ENCODE assay signal across 44 mouse cellular contexts in genomic region chr6:42742303-42742702, GRCm38 (mm10). TPM values are rescaled to one million over a fixed set of nuclear protein-coding genes. Genes with fewer than 3 reads are reported as not detected.
"Had no signal": no experiment of that assay in that cellular context is flagged by ENCODE, and none has a peak within 500 bp of the region (broad histone marks: within the 10 kb centered on the region; RNA-seq: fewer than 3 reads in every experiment).

No protein-coding gene starts in this region.

- ATAC-seq: forebrain, postnatal 0 days; hindbrain, postnatal 0 days; intestine, embryonic 16.5 days; liver, embryonic 12.5 days had no signal

- DNase-seq: forebrain, postnatal 0 days; gastrocnemius, postnatal 14 days; gastrocnemius, postnatal 36 days; heart, adult 11 months; heart, adult 2 months; heart, postnatal 14 days; heart, postnatal 36 days; kidney, adult 11 months; kidney, adult 2 months; kidney, adult 9 months; kidney, postnatal 14 days; kidney, postnatal 36 days; layer of hippocampus, adult 9-11 months; layer of hippocampus, postnatal 36 days; left cerebral cortex, postnatal 4 days had no signal

RNA-seq across cellular contexts. Expression of gene Olfr453, which starts 3.1 kb away (rescaled TPM):
- total RNA-seq: forebrain, postnatal 0 days; gastrocnemius, adult 18-20 months; gastrocnemius, adult 8-10 months; gastrocnemius, postnatal 14 days; gastrocnemius, postnatal 36 days; heart, adult 2 months; heart, postnatal 14 days; heart, postnatal 36 days; hematopoietic stem cell, adult 5-6 weeks; hindbrain, postnatal 0 days; layer of hippocampus, adult 18-20 months; layer of hippocampus, adult 8-10 months; layer of hippocampus, postnatal 14 days; layer of hippocampus, postnatal 36 days; left cerebral cortex, adult 2 months; left cerebral cortex, postnatal 10 days; left cerebral cortex, postnatal 25 days; left cerebral cortex, postnatal 4 days; liver, adult 2 months had no signal
- polyA plus RNA-seq: forebrain, postnatal 0 days; frontal cortex, adult 2 months; gonadal fat pad, adult 2 months; heart, adult 2 months; heart, embryonic 11.5 days; heart, embryonic 13.5 days; heart, embryonic 15.5 days; heart, postnatal 0 days; hindbrain, embryonic 11.5 days; hindbrain, embryonic 13.5 days; hindbrain, embryonic 15.5 days; hindbrain, postnatal 0 days; intestine, embryonic 14.5 days; intestine, embryonic 16.5 days; kidney, adult 2 months; kidney, embryonic 15.5 days; kidney, postnatal 0 days; large intestine, adult 2 months; limb, embryonic 11.5 days; limb, embryonic 13.5 days; limb, embryonic 15.5 days; liver, adult 2 months; liver, embryonic 12.5 days had no signal

RNA-seq across cellular contexts. Expression of gene Olfr38, which starts 13.9 kb away (rescaled TPM):
- total RNA-seq: forebrain, postnatal 0 days; gastrocnemius, adult 18-20 months; gastrocnemius, adult 8-10 months; gastrocnemius, postnatal 14 days; gastrocnemius, postnatal 36 days; heart, adult 2 months; heart, postnatal 14 days; heart, postnatal 36 days; hematopoietic stem cell, adult 5-6 weeks; hindbrain, postnatal 0 days; layer of hippocampus, adult 18-20 months; layer of hippocampus, adult 8-10 months; layer of hippocampus, postnatal 14 days; layer of hippocampus, postnatal 36 days; left cerebral cortex, adult 2 months; left cerebral cortex, postnatal 10 days; left cerebral cortex, postnatal 25 days; left cerebral cortex, postnatal 4 days; liver, adult 2 months had no signal
- polyA plus RNA-seq: forebrain, postnatal 0 days; frontal cortex, adult 2 months; gonadal fat pad, adult 2 months; heart, adult 2 months; heart, embryonic 11.5 days; heart, embryonic 13.5 days; heart, embryonic 15.5 days; heart, postnatal 0 days; hindbrain, embryonic 11.5 days; hindbrain, embryonic 13.5 days; hindbrain, embryonic 15.5 days; hindbrain, postnatal 0 days; intestine, embryonic 14.5 days; intestine, embryonic 16.5 days; kidney, adult 2 months; kidney, embryonic 15.5 days; kidney, postnatal 0 days; large intestine, adult 2 months; limb, embryonic 11.5 days; limb, embryonic 13.5 days; limb, embryonic 15.5 days; liver, adult 2 months; liver, embryonic 12.5 days had no signal

RNA-seq across cellular contexts. Expression of gene Olfr452, which starts 42.6 kb away (rescaled TPM):
- total RNA-seq: forebrain, postnatal 0 days; gastrocnemius, adult 18-20 months; gastrocnemius, adult 8-10 months; gastrocnemius, postnatal 14 days; gastrocnemius, postnatal 36 days; heart, adult 2 months; heart, postnatal 14 days; heart, postnatal 36 days; hematopoietic stem cell, adult 5-6 weeks; hindbrain, postnatal 0 days; layer of hippocampus, adult 18-20 months; layer of hippocampus, adult 8-10 months; layer of hippocampus, postnatal 14 days; layer of hippocampus, postnatal 36 days; left cerebral cortex, adult 2 months; left cerebral cortex, postnatal 10 days; left cerebral cortex, postnatal 25 days; left cerebral cortex, postnatal 4 days; liver, adult 2 months had no signal
- polyA plus RNA-seq: forebrain, postnatal 0 days; frontal cortex, adult 2 months; gonadal fat pad, adult 2 months; heart, adult 2 months; heart, embryonic 11.5 days; heart, embryonic 13.5 days; heart, embryonic 15.5 days; heart, postnatal 0 days; hindbrain, embryonic 11.5 days; hindbrain, embryonic 13.5 days; hindbrain, embryonic 15.5 days; hindbrain, postnatal 0 days; intestine, embryonic 14.5 days; intestine, embryonic 16.5 days; kidney, adult 2 months; kidney, embryonic 15.5 days; kidney, postnatal 0 days; large intestine, adult 2 months; limb, embryonic 11.5 days; limb, embryonic 13.5 days; limb, embryonic 15.5 days; liver, adult 2 months; liver, embryonic 12.5 days had no signal
